Mouse (Mus musculus): ENCODE results near the gene Magi2.
"Not testable (repeated sequence)": the region's sequence is repeated elsewhere in the genome, so short reads cannot be mapped to it uniquely, and the experiment has no call there.

Gene Magi2

DNA sequence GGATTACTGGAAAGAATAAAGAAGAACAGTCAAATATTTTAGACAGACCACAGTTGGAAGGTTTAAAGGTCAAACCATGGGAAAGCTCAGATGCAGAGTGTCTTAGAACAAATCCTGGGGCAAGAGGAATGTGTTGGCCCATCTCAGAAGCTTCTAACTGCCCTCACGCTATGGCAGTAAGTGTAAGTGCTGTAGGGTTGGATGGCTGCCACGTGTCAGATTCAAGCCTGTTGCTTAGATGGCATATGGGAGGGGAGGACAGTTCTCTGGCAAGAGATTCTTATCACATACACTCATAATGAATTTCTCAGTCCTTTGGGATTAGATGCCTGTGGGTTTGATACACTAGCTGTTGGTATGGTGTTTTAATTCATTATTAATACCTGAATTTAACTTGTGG is 238.5 kb downstream of the Magi2 start:
- no peak for DNase-seq

DNA sequence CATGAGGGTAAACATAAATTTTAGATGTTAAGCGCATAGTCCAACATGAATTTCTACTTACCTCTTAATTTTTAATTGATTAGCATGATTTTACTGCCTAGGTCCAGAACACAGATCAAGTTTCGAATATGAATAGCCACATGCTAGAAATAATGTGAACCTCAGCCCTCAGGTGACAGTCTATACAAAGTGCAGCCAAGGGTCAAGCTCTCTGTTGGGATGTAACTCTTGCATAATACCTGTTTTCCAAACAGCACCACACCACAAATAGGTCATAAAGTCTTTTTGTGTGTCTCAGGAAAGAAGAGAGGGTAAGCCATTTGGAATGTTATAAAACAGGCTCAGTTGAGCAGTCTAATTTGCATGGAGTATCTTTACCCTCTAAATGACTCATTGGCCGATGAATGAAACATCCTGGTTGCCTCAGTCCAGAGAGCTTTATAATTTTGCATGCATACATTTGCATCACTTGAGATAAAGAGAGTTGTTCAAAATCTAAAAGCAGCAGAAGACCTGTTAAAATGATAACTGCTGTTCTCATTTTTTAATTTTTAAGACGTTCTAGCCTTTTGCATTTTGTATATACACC is 246.1 kb downstream of the Magi2 start:
- DNase-seq: no peak

DNA sequence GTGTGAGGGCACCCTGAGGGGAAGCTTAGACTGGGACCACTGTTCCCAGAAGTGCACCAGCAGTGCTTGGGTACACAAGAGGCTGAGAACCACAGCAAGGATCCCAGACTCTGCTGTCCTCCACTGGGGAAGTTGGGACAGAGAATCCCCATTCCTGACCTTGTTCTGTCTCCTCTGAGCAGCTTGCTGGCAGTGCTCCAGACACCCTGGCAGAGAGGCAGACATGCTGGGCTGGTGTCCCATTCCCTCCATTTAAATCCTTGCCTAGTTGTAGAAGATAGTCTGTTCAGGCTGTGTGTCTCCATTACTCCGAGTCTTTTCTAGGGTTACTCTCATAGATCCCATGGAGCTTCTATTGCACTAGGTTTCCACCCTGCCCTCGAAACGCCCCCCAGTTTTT is 256.1 kb downstream of the Magi2 start:
- peak; percentile 29 for DNase-seq

DNA sequence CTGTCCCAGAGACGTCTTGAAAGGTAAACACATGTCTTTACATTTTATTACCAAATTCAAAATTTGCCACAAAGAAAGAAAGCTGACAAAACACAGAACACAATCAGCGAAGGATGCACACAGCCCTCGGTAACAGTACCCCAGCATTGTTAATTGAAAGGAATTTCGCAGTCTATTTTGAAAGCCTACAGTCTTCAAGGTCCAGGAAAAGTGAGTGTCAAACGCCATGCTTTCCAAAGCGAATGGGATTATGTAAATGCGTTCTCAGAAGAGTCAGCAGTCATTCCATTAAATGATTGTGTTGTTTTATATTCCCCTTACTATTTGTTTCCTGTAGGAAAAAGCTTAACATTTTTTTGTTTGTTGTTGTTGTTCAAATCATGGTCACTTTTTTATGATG is 261.1 kb downstream of the Magi2 start:
- DNase-seq: no peak

DNA sequence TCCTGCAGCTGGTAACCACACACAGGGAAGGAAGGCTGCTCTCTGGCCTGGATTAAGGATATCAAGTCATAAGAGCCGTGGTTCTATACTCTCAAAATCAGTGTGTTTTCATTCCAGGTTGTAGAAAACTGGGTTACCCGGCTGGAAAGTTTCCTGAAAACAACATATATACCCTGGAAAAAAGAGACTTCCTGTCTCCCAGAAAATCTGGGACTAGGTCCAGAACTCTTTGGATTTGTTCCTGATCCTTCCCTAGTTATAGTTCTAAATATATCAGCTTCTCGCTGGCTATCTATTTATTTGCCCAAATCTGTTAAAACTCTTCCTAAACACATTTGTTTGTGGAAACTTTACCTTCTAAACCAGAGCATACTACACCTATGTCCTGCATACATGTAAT is 274.2 kb downstream of the Magi2 start:
- DNase-seq: no peak

DNA sequence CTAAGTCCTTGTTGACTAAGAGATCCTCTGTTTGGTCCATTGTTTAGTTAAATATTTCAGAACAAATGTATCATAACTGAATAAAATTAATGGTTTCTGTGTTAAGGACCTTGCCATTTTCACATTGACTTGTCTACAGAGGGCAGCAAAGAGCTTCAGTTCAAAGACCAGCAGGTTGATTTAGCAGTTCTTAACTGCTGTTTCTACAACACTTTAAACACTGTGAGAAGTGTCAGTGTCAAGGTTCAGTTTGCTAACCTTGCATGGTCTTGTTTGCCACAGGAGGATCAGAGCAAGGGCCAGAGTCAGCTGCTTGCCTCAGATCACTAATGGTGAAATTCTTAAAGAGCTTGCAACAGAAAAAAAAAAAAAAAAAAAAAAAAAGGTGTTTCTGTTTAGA is 295.3 kb downstream of the Magi2 start:
- no peak for DNase-seq

DNA sequence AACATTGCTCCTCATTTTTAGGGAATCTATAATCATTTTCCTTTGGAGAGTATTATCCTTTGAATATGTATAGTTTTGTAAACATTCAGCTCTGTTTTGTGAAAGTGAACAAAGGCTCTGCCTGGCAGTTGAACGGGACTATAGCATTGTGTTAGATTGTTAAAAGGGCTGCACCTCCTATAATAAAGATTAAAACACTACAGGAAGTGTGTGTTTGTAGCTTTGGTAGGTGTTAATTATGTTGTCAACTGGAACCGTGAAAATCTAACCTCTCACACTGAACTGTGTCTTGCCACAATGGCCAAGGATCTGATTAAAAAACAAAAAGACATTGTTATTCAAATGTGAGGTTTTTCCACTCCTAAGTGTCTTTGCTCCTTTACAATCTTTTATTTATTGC is 312.5 kb downstream of the Magi2 start:
- no peak for DNase-seq

DNA sequence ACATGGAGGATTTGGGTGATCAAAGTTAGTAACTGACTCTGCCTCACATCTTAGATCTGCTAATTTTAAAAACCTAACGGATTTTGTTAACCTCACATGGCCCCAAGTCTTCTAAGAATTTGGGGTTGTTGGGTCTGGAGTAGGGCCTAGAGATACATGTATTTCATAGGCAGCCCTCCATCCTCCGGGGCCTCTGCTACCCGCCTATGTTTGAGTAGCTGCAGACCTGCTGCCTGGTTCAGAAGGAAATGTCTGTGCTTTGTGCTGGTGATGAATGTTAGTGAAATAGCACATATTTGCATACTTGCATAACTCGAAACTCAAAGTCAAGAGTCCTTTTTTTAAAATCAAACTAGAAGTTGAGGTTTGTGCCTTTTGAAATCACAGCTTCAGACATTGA is 319.6 kb downstream of the Magi2 start:
- DNase-seq: peak; percentile 14

DNA sequence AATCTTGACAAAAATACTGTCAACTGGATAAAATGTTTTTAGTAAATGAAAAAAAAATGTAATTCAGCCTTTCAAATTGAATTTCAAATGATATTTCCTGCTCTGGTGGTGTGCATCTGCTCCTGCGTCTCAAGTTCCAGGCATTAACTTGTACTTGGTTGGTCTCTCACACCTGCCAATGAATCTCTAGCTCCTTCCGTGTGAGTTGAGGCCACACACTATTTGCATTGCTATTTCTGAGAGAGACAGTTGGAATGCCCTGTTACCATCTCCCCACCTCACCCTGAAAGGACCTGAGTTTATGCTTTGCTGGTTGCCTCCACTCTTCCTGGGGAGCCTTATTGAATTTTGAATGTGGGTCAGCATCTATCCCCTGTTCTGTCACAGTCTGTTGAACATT is 320.1 kb downstream of the Magi2 start:
- no peak for DNase-seq

DNA sequence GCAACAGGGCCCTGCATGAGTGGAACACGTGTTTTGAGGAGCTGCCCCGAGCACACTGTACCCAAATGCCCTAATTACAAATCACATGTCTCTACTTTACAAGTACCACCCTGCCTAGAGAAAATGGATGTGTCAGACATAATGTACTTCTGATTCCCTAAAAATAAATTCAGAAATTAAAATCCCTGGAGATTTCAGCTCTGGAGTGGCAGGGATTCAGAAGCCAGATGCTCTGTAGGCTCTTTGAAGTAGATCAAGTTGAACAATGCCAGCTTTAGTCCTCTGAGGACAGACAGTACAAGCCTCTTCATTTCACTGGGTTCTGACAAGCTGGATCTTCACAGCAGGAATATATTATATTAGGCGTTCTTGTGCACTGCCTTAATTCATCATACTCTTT is 326.7 kb downstream of the Magi2 start:
- no peak for DNase-seq

DNA sequence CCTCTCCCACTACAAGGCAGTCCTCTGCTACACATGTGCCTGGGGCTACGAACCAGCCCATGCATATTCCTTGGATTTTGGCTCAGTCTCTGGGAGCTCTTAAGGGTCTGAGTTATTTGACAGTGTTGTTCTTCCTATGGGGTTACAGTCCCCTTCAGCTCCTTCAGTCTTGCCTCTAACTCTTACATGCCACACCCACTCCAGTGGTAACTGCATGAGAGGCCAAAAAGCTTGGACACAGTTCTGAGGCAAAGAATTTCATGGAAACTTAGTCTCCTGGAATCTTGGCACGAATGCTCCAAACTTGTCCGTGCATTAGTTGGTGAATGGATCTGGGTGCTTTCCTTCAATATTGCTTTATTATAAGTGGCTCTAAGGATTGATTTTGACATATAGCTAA is 338.8 kb downstream of the Magi2 start:
- DNase-seq: no peak

DNA sequence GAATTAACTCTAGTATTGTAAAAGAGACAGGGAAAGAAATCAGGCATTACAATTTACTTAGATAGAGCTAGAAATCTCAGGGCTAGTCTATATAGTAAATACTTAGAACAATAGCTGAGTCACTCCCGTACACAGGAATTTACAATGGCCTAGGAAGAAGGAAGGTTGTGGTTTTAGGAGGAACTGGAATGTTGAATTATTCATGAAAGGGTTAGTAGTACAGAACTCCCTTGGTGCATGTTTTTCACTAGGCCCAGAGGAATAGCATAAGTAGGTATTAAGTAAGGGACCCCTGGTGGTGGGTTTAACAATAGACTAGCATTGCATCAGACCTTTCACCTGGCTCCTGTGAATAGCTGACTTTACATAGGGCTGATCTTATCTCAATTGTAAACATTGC is 339.3 kb downstream of the Magi2 start:
- not testable (repeated sequence) for DNase-seq

DNA sequence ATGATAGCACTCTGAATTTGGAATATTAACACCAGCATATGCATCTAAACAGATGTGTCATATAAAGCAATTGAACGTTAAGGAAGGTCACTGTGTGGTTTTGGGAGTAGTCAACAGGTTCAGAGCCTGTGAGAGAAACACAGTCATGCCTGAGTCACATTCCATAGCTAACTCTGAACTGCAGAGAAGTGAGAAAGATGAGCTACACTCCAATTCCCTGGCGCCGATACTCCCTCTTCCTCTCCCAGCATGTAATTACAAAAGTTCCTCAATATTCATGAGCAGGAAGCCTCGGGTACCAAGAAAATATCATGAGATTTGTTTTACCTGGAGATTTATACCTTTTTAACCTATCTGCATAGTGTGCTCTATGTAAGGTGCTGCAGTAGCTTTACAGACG is 380.9 kb downstream of the Magi2 start:
- no peak for DNase-seq

DNA sequence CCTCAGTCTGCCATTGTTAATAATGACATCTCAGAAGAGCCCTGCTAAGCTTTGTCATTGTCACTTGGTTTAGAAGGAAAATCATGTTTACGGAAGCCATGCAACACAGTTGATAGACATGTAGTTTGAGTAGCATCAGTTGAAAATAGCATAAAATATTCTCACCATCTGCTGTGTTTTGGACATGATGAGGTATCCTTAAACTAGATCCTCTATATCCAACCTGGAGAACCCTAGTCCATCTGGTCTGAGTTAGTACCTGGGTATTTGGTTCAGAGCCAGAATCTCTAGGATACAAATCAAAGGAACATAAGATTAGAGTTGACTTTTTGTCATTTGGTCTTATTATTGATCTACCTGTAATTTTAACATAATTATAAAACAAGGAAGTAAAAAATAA is 385.0 kb downstream of the Magi2 start:
- DNase-seq: no peak

DNA sequence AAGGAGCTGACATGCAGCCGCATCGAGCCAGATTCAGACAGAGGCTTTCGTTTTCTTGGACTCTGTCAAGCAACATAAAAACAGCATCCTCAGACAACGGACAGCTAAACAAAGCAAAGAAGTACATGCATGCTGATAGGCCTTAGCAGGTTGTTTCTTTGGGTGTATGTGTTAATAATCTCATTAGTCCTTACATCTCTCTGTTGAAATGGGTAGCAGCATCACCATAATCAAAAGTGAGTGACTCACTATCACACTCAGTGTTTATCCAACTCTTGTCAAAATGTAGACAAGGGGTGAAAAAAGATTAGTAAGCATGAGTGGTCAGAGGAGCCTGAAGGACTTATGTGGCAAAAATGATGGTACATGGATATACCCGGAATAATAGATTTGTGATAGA is 394.8 kb downstream of the Magi2 start:
- no peak for DNase-seq

DNA sequence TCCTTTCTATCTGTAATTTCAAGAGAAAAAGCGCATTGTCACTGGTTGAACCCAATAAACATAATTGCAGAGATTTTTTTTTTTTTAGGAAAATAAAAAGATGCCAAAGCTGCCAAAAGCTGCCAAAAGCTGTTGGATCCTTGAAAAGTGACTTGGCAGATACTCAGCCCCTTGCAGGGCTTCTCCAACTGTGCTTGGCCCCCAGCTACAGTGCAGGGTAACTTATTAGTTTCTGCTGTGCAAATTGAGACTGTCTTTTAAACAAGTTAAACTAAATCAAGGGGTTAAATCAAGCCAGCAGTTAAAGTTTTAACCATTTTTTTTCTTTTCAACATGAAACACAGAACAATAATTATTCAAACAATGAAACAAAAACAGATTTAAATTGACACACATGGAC is 407.1 kb downstream of the Magi2 start:
- DNase-seq: no peak

DNA sequence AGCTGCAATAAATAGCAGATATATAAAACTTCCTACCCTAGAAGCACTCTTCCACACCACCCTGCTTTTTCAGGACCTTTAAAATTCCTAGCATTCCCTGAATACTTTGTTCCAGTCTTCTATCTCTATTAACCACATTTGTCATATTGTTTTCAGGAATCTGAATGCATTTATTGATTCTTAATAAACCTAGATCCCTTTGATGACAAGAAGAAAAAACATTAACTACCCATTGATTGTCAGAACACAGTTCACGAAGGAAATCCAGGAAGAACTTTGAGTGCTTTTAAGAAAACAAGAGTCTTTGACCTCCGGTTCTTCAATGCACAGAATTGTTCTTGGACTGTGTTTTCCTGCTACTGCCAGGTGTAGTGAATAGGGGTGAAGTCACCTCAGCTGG is 411.0 kb downstream of the Magi2 start:
- DNase-seq: no peak

DNA sequence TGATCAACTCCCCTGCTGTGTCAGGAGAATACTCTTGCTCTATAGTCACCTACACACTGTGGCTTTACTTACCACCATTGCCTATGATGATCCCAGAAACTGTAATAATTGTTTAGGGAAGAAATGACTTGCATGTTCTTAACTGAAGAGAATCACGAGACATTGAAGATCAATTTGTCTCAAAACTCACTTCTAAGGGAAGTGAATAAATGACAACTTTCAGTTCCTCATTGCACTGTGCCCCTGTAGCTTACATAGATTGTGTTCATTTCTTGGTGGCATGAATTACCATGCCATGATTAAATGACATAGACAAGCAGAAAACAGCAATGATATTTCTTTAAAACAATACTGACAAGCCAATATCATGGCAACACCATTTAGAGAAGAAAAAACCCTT is 429.1 kb downstream of the Magi2 start:
- no peak for DNase-seq

DNA sequence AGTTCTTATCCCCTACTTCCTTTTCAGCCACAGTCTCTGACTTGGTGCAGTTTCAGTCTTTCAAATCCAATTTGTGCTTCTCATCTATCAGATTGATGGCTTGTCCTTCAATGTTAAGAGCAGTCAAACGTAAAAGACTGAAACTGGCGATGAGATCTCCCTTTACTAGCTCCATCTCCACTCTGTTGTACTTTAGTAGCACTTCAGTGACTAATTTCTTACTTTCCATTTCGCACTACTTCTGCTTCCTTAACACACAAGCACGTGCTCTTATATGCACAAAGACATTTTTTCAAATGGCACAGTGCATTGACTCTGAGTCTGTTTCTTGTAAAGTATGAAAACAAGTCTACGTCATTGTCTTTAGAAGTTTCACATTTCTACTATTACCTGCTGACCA is 439.6 kb downstream of the Magi2 start:
- no peak for DNase-seq

DNA sequence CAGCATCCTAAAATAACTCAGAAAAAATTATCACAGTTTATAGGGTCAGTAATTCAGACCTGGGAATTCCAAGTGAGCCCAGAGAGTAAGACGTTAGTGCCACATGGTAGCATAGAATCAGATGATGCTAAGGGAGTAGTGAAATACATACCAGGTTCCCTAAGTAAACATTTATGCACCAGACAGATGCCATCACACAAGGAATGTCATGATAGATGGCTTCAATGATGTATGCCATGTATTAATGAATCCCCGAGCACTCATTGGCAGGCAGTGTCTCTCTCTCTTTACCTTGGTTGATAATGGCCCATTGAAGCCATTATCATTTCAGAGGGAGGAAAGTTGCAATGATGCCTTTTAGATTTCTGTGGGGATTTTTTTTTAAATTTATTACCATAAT is 490.5 kb downstream of the Magi2 start:
- no peak for DNase-seq

DNA sequence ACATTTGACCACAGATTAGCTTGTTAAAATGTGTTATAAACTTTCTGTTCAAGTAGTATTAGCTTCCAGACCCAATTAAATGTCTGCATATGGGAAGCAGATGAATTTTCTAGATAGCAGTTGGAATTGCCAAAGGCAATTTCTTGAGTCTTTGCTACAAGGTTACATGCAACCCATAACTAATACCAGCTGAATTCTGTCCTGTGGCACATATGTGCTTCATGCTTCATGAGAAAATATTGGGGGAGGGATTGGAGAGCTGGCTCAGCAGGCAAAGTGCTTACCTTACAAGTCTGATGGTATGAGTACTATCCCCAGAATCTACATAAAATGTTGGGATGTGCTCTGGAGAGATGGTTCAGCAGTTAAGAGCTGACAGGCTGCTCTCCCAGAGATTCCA is 499.4 kb downstream of the Magi2 start:
- DNase-seq: no peak

DNA sequence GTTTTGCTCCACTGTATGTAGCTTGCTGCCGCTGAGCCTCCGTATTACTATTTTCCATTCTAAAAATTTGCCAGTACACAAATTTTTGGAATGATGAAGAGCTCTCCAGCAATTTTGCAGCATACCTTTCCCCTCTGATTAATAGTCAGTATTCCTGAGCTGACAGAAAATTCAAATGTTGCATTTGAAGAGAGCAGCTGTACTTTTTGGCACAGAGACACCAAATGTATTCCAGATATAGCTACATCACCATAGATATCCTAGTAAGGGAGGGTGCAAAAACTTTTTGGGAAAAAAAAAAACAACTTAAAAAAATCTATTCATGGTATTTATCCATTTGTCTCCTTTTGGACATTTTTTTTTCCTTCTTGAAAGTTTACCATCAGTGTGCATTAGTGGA is 518.5 kb downstream of the Magi2 start:
- no peak for DNase-seq

DNA sequence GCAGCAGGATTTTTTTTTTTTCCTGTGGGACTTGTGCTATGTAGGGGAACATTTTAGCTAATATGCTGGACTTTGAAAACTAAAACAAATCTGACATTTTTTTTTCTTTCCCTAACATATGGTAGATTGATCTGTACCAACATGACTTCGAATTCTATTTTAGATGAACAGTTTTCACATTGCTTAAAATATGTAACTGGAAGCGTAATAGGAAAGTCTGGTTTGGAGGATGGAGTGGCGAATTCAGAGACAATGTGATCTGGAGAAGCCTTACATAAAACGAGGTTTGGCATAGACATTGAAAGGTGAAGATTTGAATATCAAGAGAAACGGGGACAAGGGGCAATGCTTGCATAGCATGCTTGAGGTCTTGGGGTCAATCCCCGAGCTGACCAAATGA is 519.1 kb downstream of the Magi2 start:
- no peak for DNase-seq

DNA sequence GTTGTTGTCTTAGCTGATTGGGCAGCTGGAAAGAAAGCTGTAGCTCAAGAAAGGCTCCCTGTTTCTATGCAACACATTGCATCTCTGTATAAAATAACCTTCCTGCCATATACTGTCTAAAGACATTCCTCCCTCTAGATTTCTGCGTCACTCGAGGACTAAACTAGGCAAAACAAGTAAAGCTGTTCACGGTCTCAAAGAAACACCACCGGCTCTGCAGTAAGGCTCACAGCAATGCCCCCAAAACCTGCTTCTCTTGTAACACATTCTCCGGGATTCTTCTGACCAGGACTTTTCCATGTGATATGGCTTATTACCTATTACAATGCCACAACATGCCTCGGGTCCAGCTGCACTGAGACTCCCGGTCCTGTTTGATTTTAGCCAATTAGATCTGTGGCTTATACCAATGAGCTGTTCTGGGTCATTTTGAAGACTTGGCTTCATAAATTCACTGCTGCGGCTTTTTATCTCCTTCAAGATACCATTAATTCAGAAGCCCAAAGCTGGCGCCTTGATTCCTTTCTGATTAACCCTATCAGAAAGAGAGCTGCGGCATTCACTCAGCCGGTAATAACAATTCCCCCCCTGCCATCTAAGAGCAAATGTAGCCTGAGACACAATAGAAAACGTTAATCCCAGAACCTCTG is 520.2 kb downstream of the Magi2 start:
- DNase-seq: no peak

DNA sequence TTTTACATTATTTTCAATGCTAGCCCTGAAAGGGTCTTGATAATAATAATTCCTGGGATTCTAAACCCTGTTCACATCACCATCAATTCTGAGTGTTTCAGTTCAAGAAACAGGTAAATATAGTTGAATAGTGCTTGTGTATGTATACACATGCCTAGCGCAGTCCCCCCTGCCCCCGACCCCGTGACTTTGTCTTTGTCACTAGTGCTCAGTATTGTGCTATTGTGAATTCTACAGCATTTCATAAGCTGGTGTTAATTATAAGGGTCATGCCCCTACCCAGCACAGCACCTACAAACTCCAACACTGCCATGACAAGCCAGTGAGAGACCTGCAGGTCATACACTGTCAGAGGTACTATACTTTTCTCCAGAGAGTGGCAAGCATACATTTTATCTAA is 520.8 kb downstream of the Magi2 start:
- DNase-seq: no peak

DNA sequence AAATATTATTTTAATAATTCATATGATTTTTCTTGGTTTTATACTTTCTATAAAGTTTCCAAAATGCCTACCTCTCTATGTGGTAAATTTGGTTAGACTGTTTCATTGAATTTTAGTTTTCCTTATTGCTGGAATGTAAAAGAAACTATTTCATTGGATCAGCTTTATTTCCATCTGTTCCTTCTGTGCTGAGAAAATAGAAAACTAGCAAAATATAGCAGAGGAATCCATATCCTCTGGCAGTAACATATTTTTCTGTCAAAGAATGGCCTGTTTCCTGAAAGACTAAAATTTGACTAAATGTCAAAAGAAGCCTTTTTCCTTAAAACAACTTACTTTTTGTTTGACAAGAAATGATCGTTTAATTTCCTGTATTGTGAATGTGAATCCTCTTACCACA is 552.4 kb downstream of the Magi2 start:
- no peak for DNase-seq
